Mouse (Mus musculus) midbrain, embryonic 10.5 days (tissue): Measurements from ENCODE around the gene Mum1. TPM values are rescaled to one million over a fixed set of nuclear protein-coding genes. Genes with fewer than 3 reads are reported as not detected.
"Not testable (repeated sequence)": the region's sequence is repeated elsewhere in the genome, so short reads cannot be mapped to it uniquely, and the experiment has no call there.

Experiments
- DNase-seq: peaks from one replicate; pipeline ENCODE4 v3.0.0-alpha.2; 2017; ENCODE audit warnings: low spot score
- H3K27ac ChIP-seq: fragments of 300-500 bp; sonication (generic); replicated peaks from 2 replicates; pipeline ENCODE4 v1.5.1; 2016; ENCODE audit warnings: mild to moderate bottlenecking
- H3K27me3 ChIP-seq: fragments of 300-500 bp; sonication (generic); 2 replicates; pipeline ENCODE4 v1.6.1; 2016; ENCODE audit warnings: low read depth, mild to moderate bottlenecking; ENCODE audit not compliant: poor library complexity, severe bottlenecking
- H3K36me3 ChIP-seq: fragments of 300-500 bp; sonication (generic); 2 replicates; pipeline ENCODE4 v1.6.1; 2016; ENCODE audit warnings: mild to moderate bottlenecking, moderate library complexity
- H3K4me1 ChIP-seq: fragments of 300-500 bp; sonication (generic); 2 replicates; pipeline ENCODE4 v1.6.1; 2016
- H3K4me3 ChIP-seq: fragments of 300-500 bp; sonication (generic); 2 replicates; pipeline ENCODE4 v1.5.1; 2016; ENCODE audit warnings: mild to moderate bottlenecking, moderate library complexity
- H3K9me3 ChIP-seq: fragments of 300-500 bp; sonication (generic); replicated peaks from 2 replicates; pipeline ENCODE4 v1.6.1; 2016; ENCODE audit warnings: mild to moderate bottlenecking
- WGBS: fragments of 180-500 bp; shearing (Covaris S2); methylation state at CpG from one replicate; pipeline ENCODE4 v1.1.7; 2016; 5-methylcytosine and 5-hydroxymethylcytosine counted together
- polyA plus RNA-seq: library from polyadenylated mRNA; unstranded; fragments of >200 nt; fragmentation: Nextera tagmentation; extraction: Ambion mirVana; gene quantifications from 2 replicates; pipeline ENCODE4 v1.2.1, GENCODE M21; 2016

The Mum1 gene
- polyA plus RNA-seq, 1 experiment from 2014 or later = 154 TPM

- peak; percentile 55 for DNase-seq
Observed at GRCm38 (mm10) chr10:80215048-80215772, 11.0 kb upstream of the Mum1 start.

GRCm38 (mm10) chr10:80220676-80221075, 5.6 kb upstream of the Mum1 start:
- Histone ChIP-seq H3K4me3 (no peak overlapping the region), H3K9me3 (no peaks in the 10 kb centered on the region), H3K27ac (peak overlapping the region; percentile 46), H3K27me3 (peaks cover 5% of the 10 kb centered on the region; the same call in 1 of the 2 replicates), H3K36me3 (no peaks in the 10 kb centered on the region), H3K4me1 (peaks cover 33% of the 10 kb centered on the region)
- no peak for DNase-seq
- 36% methylated on average over 8 of the region's 9 CpGs for WGBS

More at GRCm38 (mm10) chr10:80215048-80215772, 11.0 kb upstream of the Mum1 start:
- Histone ChIP-seq H3K4me3 (peak overlapping the region; percentile 23), H3K4me1 (peaks cover 29% of the 10 kb centered on the region), H3K27ac (peak overlapping the region; percentile 83), H3K36me3 (no peaks in the 10 kb centered on the region), H3K27me3 (peaks cover 6% of the 10 kb centered on the region), H3K9me3 (no peaks in the 10 kb centered on the region)
- WGBS = 10% methylated on average over 16 of the region's 16 CpGs

GRCm38 (mm10) chr10:80223137-80223536, 3.1 kb upstream of the Mum1 start:
- H3K27me3 ChIP-seq, H3K36me3 ChIP-seq, H3K9me3 ChIP-seq, H3K4me3 ChIP-seq, H3K27ac ChIP-seq, DNase-seq: not testable (repeated sequence)
- 86% methylated on average over 2 of the region's 2 CpGs for WGBS
- H3K4me1 ChIP-seq = peaks cover 52% of the 10 kb centered on the region

- WGBS = under 1% methylated on average over 14 of the region's 14 CpGs
- Histone ChIP-seq H3K36me3 (peaks cover 31% of the 10 kb centered on the region), H3K27ac (peak overlapping the region; percentile 98), H3K9me3 (no peaks in the 10 kb centered on the region), H3K4me3 (peak overlapping the region; percentile 92), H3K27me3 (no peaks in the 10 kb centered on the region), H3K4me1 (peaks cover 68% of the 10 kb centered on the region)
- DNase-seq = no peak
Observed at GRCm38 (mm10) chr10:80226071-80226415, 191 bp upstream of the Mum1 start.

- WGBS = 19% methylated on average over 10 of the region's 10 CpGs
- peaks cover 66% of the 10 kb centered on the region for H3K4me1 ChIP-seq
- no peaks in the 10 kb centered on the region for H3K27me3 ChIP-seq
- H3K9me3 ChIP-seq = no peaks in the 10 kb centered on the region
- peak overlapping the region; percentile 92 for H3K4me3 ChIP-seq
- H3K27ac ChIP-seq = peak overlapping the region; percentile 98
- DNase-seq = no peak
- H3K36me3 ChIP-seq = peaks cover 41% of the 10 kb centered on the region
Observed at GRCm38 (mm10) chr10:80227166-80227539, 919 bp downstream of the Mum1 start.

- Histone ChIP-seq H3K27ac (peak overlapping the region; percentile 98), H3K4me3 (peak overlapping the region; percentile 92), H3K9me3 (no peaks in the 10 kb centered on the region), H3K4me1 (peaks cover 75% of the 10 kb centered on the region), H3K36me3 (peaks cover 50% of the 10 kb centered on the region), H3K27me3 (no peaks in the 10 kb centered on the region)
- 66% methylated on average over 15 of the region's 15 CpGs for WGBS
- no peak for DNase-seq
Observed at GRCm38 (mm10) chr10:80227877-80228775, 1.9 kb downstream of the Mum1 start.

GRCm38 (mm10) chr10:80236145-80236825, 10.1 kb downstream of the Mum1 start:
- Histone ChIP-seq H3K4me1 (peaks cover 76% of the 10 kb centered on the region), H3K9me3 (no peaks in the 10 kb centered on the region), H3K27ac (no peak overlapping the region), H3K36me3 (peaks cover 100% of the 10 kb centered on the region), H3K27me3 (no peaks in the 10 kb centered on the region), H3K4me3 (peak overlapping the region; percentile 92; the same call in 1 of the 2 replicates)
- 95% methylated on average over 13 of the region's 13 CpGs for WGBS
- DNase-seq = no peak

GRCm38 (mm10) chr10:80237020-80237419, 10.8 kb downstream of the Mum1 start:
- Histone ChIP-seq H3K27ac (peak overlapping the region; percentile 15; the same call in 1 of the 2 replicates), H3K27me3 (no peaks in the 10 kb centered on the region), H3K9me3 (no peaks in the 10 kb centered on the region), H3K4me3 (peak overlapping the region; percentile 33; the same call in 1 of the 2 replicates), H3K4me1 (peaks cover 74% of the 10 kb centered on the region), H3K36me3 (peaks cover 100% of the 10 kb centered on the region)
- no peak for DNase-seq
- 91% methylated on average over 4 of the region's 4 CpGs for WGBS

GRCm38 (mm10) chr10:80238306-80238705, 12.1 kb downstream of the Mum1 start:
- Histone ChIP-seq H3K9me3 (no peaks in the 10 kb centered on the region), H3K36me3 (peaks cover 100% of the 10 kb centered on the region), H3K27me3 (no peaks in the 10 kb centered on the region; the same call in 1 of the 2 replicates), H3K4me1 (peaks cover 74% of the 10 kb centered on the region), H3K27ac (peak overlapping the region; percentile 42; the same call in 1 of the 2 replicates), H3K4me3 (peak overlapping the region; percentile 33; the same call in 1 of the 2 replicates)
- 98% methylated on average over 3 of the region's 3 CpGs for WGBS
- DNase-seq = no peak

- Histone ChIP-seq H3K4me1 (peaks cover 74% of the 10 kb centered on the region), H3K9me3 (no peaks in the 10 kb centered on the region), H3K27me3 (no peaks in the 10 kb centered on the region; the same call in 1 of the 2 replicates), H3K4me3 (no peak overlapping the region; the same call in 1 of the 2 replicates), H3K36me3 (peaks cover 100% of the 10 kb centered on the region), H3K27ac (no peak overlapping the region)
- 96% methylated on average over 6 of the region's 6 CpGs for WGBS
- no peak for DNase-seq
Observed at GRCm38 (mm10) chr10:80239791-80240190, 13.6 kb downstream of the Mum1 start.

- H3K27me3 ChIP-seq = no peaks in the 10 kb centered on the region; the same call in 1 of the 2 replicates
- no peak for DNase-seq
- peak overlapping the region; percentile 20; the same call in 1 of the 2 replicates for H3K4me3 ChIP-seq
- H3K27ac ChIP-seq = 0 out of 2 replicates have a peak overlapping the region, but pooled peaks have one; percentile 28
- H3K36me3 ChIP-seq = peaks cover 80% of the 10 kb centered on the region
- 73% methylated on average over 9 of the region's 9 CpGs for WGBS
- H3K4me1 ChIP-seq = peaks cover 75% of the 10 kb centered on the region
- H3K9me3 ChIP-seq = no peaks in the 10 kb centered on the region
Observed at GRCm38 (mm10) chr10:80242088-80242487, 15.9 kb downstream of the Mum1 start.

- DNase-seq = no peak
- peaks cover 73% of the 10 kb centered on the region for H3K4me1 ChIP-seq
- 94% methylated on average over 3 of the region's 3 CpGs for WGBS
- H3K36me3 ChIP-seq = peaks cover 74% of the 10 kb centered on the region
- H3K4me3 ChIP-seq = peak overlapping the region; percentile 20; the same call in 1 of the 2 replicates
- no peaks in the 10 kb centered on the region; the same call in 1 of the 2 replicates for H3K27me3 ChIP-seq
- H3K27ac ChIP-seq = no peak overlapping the region
- no peaks in the 10 kb centered on the region for H3K9me3 ChIP-seq
Observed at GRCm38 (mm10) chr10:80242607-80243006, 16.4 kb downstream of the Mum1 start.
